14 mouse cellular contexts compared by ENCODE assay signal in the genomic region with DNA sequence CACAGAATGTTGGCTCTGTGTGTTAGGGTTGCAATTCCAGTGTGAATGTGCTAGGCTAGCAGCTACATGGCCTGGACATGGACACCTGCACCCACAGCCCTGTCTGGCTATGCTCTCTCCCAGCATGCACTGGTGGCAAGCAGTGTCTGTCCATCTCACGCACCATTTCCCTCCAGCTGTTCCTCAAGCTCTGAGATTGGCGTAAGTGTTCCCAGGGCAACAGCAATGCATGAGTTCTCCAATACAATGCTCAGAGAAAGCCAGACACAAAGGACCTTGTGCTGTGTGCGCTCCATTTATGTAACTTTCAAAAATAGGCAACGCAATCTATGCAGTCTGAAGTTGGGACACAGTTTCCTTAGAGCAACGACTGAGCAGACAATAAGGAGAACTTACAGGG. TPM values are rescaled to one million over a fixed set of nuclear protein-coding genes. Genes with fewer than 3 reads are reported as not detected.
DNase-seq lines count a peak whose midpoint lies in the region; ATAC-seq lines count a peak whose summit lies in the region.
"Had no signal": no experiment of that assay in that cellular context is flagged by ENCODE, and none has a peak within 500 bp of the region (broad histone marks: within the 10 kb centered on the region; RNA-seq: fewer than 3 reads in every experiment).

No protein-coding gene starts in this region.

- H3K27me3 ChIP-seq in embryonic facial prominence, embryonic 11.5 days (ENCODE audit: control insufficient read depth, insufficient read depth, low read length) = no peaks in the 10 kb centered on the region
- H3K27me3 ChIP-seq in embryonic facial prominence, embryonic 10.5 days (replicated peaks; ENCODE audit: low read depth, poor library complexity, severe bottlenecking) = no peaks in the 10 kb centered on the region
- no peaks in the 10 kb centered on the region for H3K27me3 ChIP-seq in hindbrain, embryonic 15.5 days
- H3K27me3 ChIP-seq in neural tube, embryonic 12.5 days (replicated peaks) = 0 out of 2 replicates have a peak, but pooled peaks cover 3% of the 10 kb centered on the region
- no peaks in the 10 kb centered on the region for H3K27me3 ChIP-seq in heart, embryonic 11.5 days (ENCODE audit: control insufficient read depth, insufficient read depth, low read length)

- no peak for DNase-seq in embryonic facial prominence, embryonic 11.5 days (ENCODE audit: low spot score)
- no peak for DNase-seq in embryonic facial prominence, embryonic 10.5 days (ENCODE audit: low spot score)
- DNase-seq in embryo, embryonic 11 days = peak; percentile 62
- DNase-seq in heart, postnatal 36 days = no peak
- no peak for DNase-seq in heart, postnatal 25 days (ENCODE audit: low spot score)
- DNase-seq: B cell, adult 2 months; liver, postnatal 0 days; right cerebral cortex, postnatal 25 days had no signal

- intact Hi-C loops in heart, postnatal 36 days (cut with DNase I) = loop anchor here (5.0 to 10.0 kb wide), 3 partner anchors 61 to 739 kb away; no protein-coding TSS in a partner anchor
- intact Hi-C loops in heart, postnatal 25 days (cut with DNase I) = loop anchor here (5.0 to 10.0 kb wide), 3 partner anchors 61 to 709 kb away; no protein-coding TSS in a partner anchor

- WGBS in embryonic facial prominence, embryonic 11.5 days = 67% methylated on average over 5 of the region's 5 CpGs
- WGBS in embryonic facial prominence, embryonic 10.5 days = 68% methylated on average over 5 of the region's 5 CpGs
- 17% methylated on average over 5 of the region's 5 CpGs for WGBS in hindbrain, embryonic 15.5 days
- 33% methylated on average over 5 of the region's 5 CpGs for WGBS in neural tube, embryonic 12.5 days
- 77% methylated on average over 5 of the region's 5 CpGs for WGBS in heart, embryonic 11.5 days (ENCODE audit: insufficient replicate concordance)

- H3K4me3 ChIP-seq in embryonic facial prominence, embryonic 11.5 days (ENCODE audit: low read depth, low read length) = no peak overlapping the region
- no peak overlapping the region for H3K4me3 ChIP-seq in embryonic facial prominence, embryonic 10.5 days
- no peak overlapping the region for H3K4me3 ChIP-seq in hindbrain, embryonic 15.5 days
- no peak overlapping the region for H3K4me3 ChIP-seq in neural tube, embryonic 12.5 days
- no peak overlapping the region for H3K4me3 ChIP-seq in heart, embryonic 11.5 days (ENCODE audit: low read depth, low read length)
- H3K4me3 ChIP-seq: embryonic facial prominence, embryonic 13.5 days; heart, embryonic 10.5 days had no signal

- no peaks in the 10 kb centered on the region for H3K4me1 ChIP-seq in embryonic facial prominence, embryonic 11.5 days (ENCODE audit: control insufficient read depth, insufficient read depth, low read length)
- no peaks in the 10 kb centered on the region for H3K4me1 ChIP-seq in embryonic facial prominence, embryonic 10.5 days
- 0 out of 2 replicates have a peak, but pooled peaks cover 7% of the 10 kb centered on the region for H3K4me1 ChIP-seq in hindbrain, embryonic 15.5 days (replicated peaks)
- H3K4me1 ChIP-seq in neural tube, embryonic 12.5 days = no peaks in the 10 kb centered on the region
- no peaks in the 10 kb centered on the region for H3K4me1 ChIP-seq in heart, embryonic 11.5 days (ENCODE audit: control insufficient read depth, insufficient read depth, low read length)
- H3K4me1 ChIP-seq: embryonic facial prominence, embryonic 13.5 days; heart, embryonic 10.5 days had no signal

- H3K36me3 ChIP-seq in embryonic facial prominence, embryonic 11.5 days (replicated peaks; ENCODE audit: control insufficient read depth, insufficient read depth, low read depth, low read length) = no peaks in the 10 kb centered on the region
- H3K36me3 ChIP-seq in embryonic facial prominence, embryonic 10.5 days (replicated peaks) = no peaks in the 10 kb centered on the region
- H3K36me3 ChIP-seq in hindbrain, embryonic 15.5 days = no peaks in the 10 kb centered on the region
- no peaks in the 10 kb centered on the region for H3K36me3 ChIP-seq in neural tube, embryonic 12.5 days
- H3K36me3 ChIP-seq in heart, embryonic 11.5 days (ENCODE audit: control insufficient read depth, insufficient read depth, low read length) = no peaks in the 10 kb centered on the region
- H3K36me3 ChIP-seq: embryonic facial prominence, embryonic 13.5 days; heart, embryonic 10.5 days had no signal

- no peak overlapping the region for H3K27ac ChIP-seq in embryonic facial prominence, embryonic 11.5 days (replicated peaks; ENCODE audit: low read depth, low read length)
- no peak overlapping the region; the same call in 1 of the 2 replicates for H3K27ac ChIP-seq in embryonic facial prominence, embryonic 10.5 days (replicated peaks)
- H3K27ac ChIP-seq in hindbrain, embryonic 15.5 days (replicated peaks) = 0 out of 2 replicates have a peak overlapping the region, but pooled peaks have one; percentile 25
- no peak overlapping the region; the same call in 1 of the 2 replicates for H3K27ac ChIP-seq in neural tube, embryonic 12.5 days
- no peak overlapping the region for H3K27ac ChIP-seq in heart, embryonic 11.5 days (ENCODE audit: low read depth, low read length)
- H3K27ac ChIP-seq: embryonic facial prominence, embryonic 13.5 days; heart, embryonic 10.5 days had no signal

- peak; percentile 64; the same call in 1 of the 2 replicates for ATAC-seq in embryonic facial prominence, embryonic 11.5 days (replicated peaks; ENCODE audit: insufficient number of reproducible peaks, low FRiP score, low TSS enrichment, low read depth)
- peak; percentile 61 for ATAC-seq in hindbrain, embryonic 15.5 days (ENCODE audit: low FRiP score, low read depth)
- peak; percentile 82 for ATAC-seq in neural tube, embryonic 12.5 days (ENCODE audit: low FRiP score, low read depth)
- ATAC-seq in heart, embryonic 11.5 days (replicated peaks; ENCODE audit: insufficient number of reproducible peaks, low FRiP score, low TSS enrichment) = no peak
- ATAC-seq: liver, postnatal 0 days had no signal

- H3K4me2 ChIP-seq in embryonic facial prominence, embryonic 11.5 days (ENCODE audit: low read depth, low read length) = no peak overlapping the region
- H3K4me2 ChIP-seq in hindbrain, embryonic 15.5 days = no peak overlapping the region
- H3K4me2 ChIP-seq in neural tube, embryonic 12.5 days (replicated peaks) = no peak overlapping the region
- no peak overlapping the region for H3K4me2 ChIP-seq in heart, embryonic 11.5 days
- H3K4me2 ChIP-seq: embryonic facial prominence, embryonic 13.5 days had no signal

- no peak overlapping the region for H3K9ac ChIP-seq in embryonic facial prominence, embryonic 11.5 days (replicated peaks; ENCODE audit: low read length)
- no peak overlapping the region for H3K9ac ChIP-seq in hindbrain, embryonic 15.5 days
- H3K9ac ChIP-seq in neural tube, embryonic 12.5 days = no peak overlapping the region
- H3K9ac ChIP-seq in heart, embryonic 11.5 days (ENCODE audit: low read depth, low read length) = no peak overlapping the region
- H3K9ac ChIP-seq: embryonic facial prominence, embryonic 13.5 days; liver, postnatal 0 days had no signal

- H3K9me3 ChIP-seq in embryonic facial prominence, embryonic 11.5 days (replicated peaks; ENCODE audit: control insufficient read depth, low read length) = no peaks in the 10 kb centered on the region
- H3K9me3 ChIP-seq in embryonic facial prominence, embryonic 10.5 days = no peaks in the 10 kb centered on the region
- H3K9me3 ChIP-seq in hindbrain, embryonic 15.5 days = no peaks in the 10 kb centered on the region
- no peaks in the 10 kb centered on the region for H3K9me3 ChIP-seq in neural tube, embryonic 12.5 days
- no peaks in the 10 kb centered on the region for H3K9me3 ChIP-seq in heart, embryonic 11.5 days (replicated peaks; ENCODE audit: control insufficient read depth, low read length)
- H3K9me3 ChIP-seq: embryonic facial prominence, embryonic 13.5 days; heart, embryonic 10.5 days had no signal

RNA-seq across cellular contexts. Expression of gene Snhg11, which starts 31.9 kb away (rescaled TPM):
- 6.9 and 8.0 TPM in 2 replicates for polyA plus RNA-seq in embryonic facial prominence, embryonic 11.5 days (2014; fragmentation: Nextera tagmentation; extraction: Ambion mirVana)
- 22.1 and 25.2 TPM in 2 replicates for polyA plus RNA-seq in embryonic facial prominence, embryonic 10.5 days (2016; fragmentation: Nextera tagmentation; extraction: Ambion mirVana)
- 721 and 898 TPM in 2 replicates for polyA plus RNA-seq in hindbrain, embryonic 15.5 days (2015; fragmentation: Nextera tagmentation; extraction: Ambion mirVana)
- 204 and 207 TPM in 2 replicates for polyA plus RNA-seq in neural tube, embryonic 12.5 days (2016; fragmentation: Nextera tagmentation; extraction: Ambion mirVana)
- not detected for total RNA-seq in heart, postnatal 36 days (2021)
- polyA plus RNA-seq in heart, embryonic 11.5 days (2014; fragmentation: Nextera tagmentation; extraction: Ambion mirVana) = 1.3 and 1.6 TPM in 2 replicates
- total RNA-seq in heart, postnatal 25 days (2021) = under 1 TPM in 1 of 2 experiments, not detected in 1; 0.31 TPM
- total RNA-seq: MEL had no signal

RNA-seq across cellular contexts. Expression of gene Lbp, which starts 37.2 kb away (rescaled TPM):
- 3.8 and 4.6 TPM in 2 replicates for polyA plus RNA-seq in embryonic facial prominence, embryonic 11.5 days (2014; fragmentation: Nextera tagmentation; extraction: Ambion mirVana)
- 1.9 and 3.4 TPM in 2 replicates for polyA plus RNA-seq in embryonic facial prominence, embryonic 10.5 days (2016; fragmentation: Nextera tagmentation; extraction: Ambion mirVana)
- 5.4 and 6.8 TPM in 2 replicates for polyA plus RNA-seq in hindbrain, embryonic 15.5 days (2015; fragmentation: Nextera tagmentation; extraction: Ambion mirVana)
- 2.5 and 2.6 TPM in 2 replicates for polyA plus RNA-seq in neural tube, embryonic 12.5 days (2016; fragmentation: Nextera tagmentation; extraction: Ambion mirVana)
- 1 to 10 TPM; 6.8 to 7.2 TPM for total RNA-seq in heart, postnatal 36 days (2021)
- 9.2 and 10.1 TPM in 2 replicates for polyA plus RNA-seq in heart, embryonic 11.5 days (2014; fragmentation: Nextera tagmentation; extraction: Ambion mirVana)
- total RNA-seq in heart, postnatal 25 days (2021) = 1 to 10 TPM; 5.4 to 6.4 TPM
- total RNA-seq: MEL had no signal
